Mouse (Mus musculus) neural tube, embryonic 15.5 days (tissue): ENCODE measurements at regions not wholly inside any gene's neighbourhood (a gene's known extent, or its start where the extent isn't known, plus 50 kb on each side); places are given as distances from the start of the nearest gene placed in this dataset. TPM values are rescaled to one million over a fixed set of nuclear protein-coding genes. Genes with fewer than 3 reads are reported as not detected.

Experiments
- ATAC-seq: fragments of 200-750 bp; cut with Nextera tagmentation; 2 replicates; pipeline ENCODE4 v1.8.0; 2017; ENCODE audit warnings: mild to moderate bottlenecking, moderate TSS enrichment, moderate library complexity; ENCODE audit not compliant: low FRiP score
- H3K27ac ChIP-seq: fragments of 300-500 bp; sonication (generic); replicated peaks from 2 replicates; pipeline ENCODE4 v1.5.1; 2015; ENCODE audit warnings: mild to moderate bottlenecking, inconsistent platforms
- H3K27me3 ChIP-seq: fragments of 300-500 bp; sonication (generic); replicated peaks from 2 replicates; pipeline ENCODE4 v1.6.1; 2015; ENCODE audit warnings: inconsistent platforms
- H3K36me3 ChIP-seq: fragments of 300-500 bp; sonication (generic); 2 replicates; pipeline ENCODE4 v1.6.1; 2015; ENCODE audit warnings: inconsistent platforms
- H3K4me1 ChIP-seq: fragments of 300-500 bp; sonication (generic); 2 replicates; pipeline ENCODE4 v1.6.1; 2015; ENCODE audit warnings: inconsistent platforms
- H3K4me2 ChIP-seq: fragments of 300-500 bp; sonication (generic); 2 replicates; pipeline ENCODE4 v1.6.1; 2015; ENCODE audit warnings: inconsistent platforms, mild to moderate bottlenecking, moderate library complexity
- H3K4me3 ChIP-seq: fragments of 300-500 bp; sonication (generic); replicated peaks from 2 replicates; pipeline ENCODE4 v1.5.1; 2015; ENCODE audit warnings: mild to moderate bottlenecking, inconsistent platforms
- H3K9ac ChIP-seq: fragments of 300-500 bp; sonication (generic); replicated peaks from 2 replicates; pipeline ENCODE4 v1.6.1; 2015; ENCODE audit warnings: mild to moderate bottlenecking, inconsistent platforms
- H3K9me3 ChIP-seq: fragments of 300-500 bp; sonication (generic); replicated peaks from 2 replicates; pipeline ENCODE4 v1.6.1; 2016; ENCODE audit warnings: inconsistent platforms
- WGBS: fragments of 180-500 bp; shearing (Covaris S2); methylation state at CpG from one replicate; pipeline ENCODE4 v1.1.7; 2015; ENCODE audit warnings: mixed read lengths; 5-methylcytosine and 5-hydroxymethylcytosine counted together
- microRNA counts: library from miRNA; unstranded; fragments of <30 nt; microRNA quantifications from one replicate; lab custom pipeline; 2016
- microRNA-seq: library from miRNA; unstranded; fragments of <30 nt; microRNA quantifications from one replicate; pipeline ENCODE4, GENCODE M21; 2017

DNA sequence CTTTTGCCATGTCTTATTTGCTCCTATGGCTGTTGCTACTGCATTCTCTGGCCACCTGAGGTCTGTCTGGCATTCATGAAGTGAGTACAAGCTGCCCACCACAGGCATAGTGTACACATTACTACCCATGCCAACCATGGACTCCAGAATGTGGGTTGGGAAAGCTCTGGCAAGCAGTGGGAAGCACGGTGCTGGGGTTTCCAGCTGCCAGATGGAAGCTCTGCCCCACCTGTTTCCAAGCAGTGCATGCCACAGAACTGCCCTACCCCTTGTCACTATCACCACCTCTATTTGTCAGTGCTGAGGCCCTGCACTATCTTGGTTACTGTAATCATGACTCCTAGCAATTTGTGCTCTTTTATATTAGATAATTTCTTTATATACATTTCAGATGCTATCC, 494.4 kb upstream of the Ndn start:
- Histone ChIP-seq H3K27me3 (no peaks in the 10 kb centered on the region), H3K9me3 (0 out of 2 replicates have a peak, but pooled peaks cover 4% of the 10 kb centered on the region), H3K36me3 (no peaks in the 10 kb centered on the region), H3K4me1 (no peaks in the 10 kb centered on the region), H3K4me3 (no peak overlapping the region), H3K4me2 (no peak overlapping the region), H3K9ac (no peak overlapping the region), H3K27ac (no peak overlapping the region)
- no peak for ATAC-seq
- WGBS, result 81% methylated on average over 1 of the region's 1 CpGs

DNA sequence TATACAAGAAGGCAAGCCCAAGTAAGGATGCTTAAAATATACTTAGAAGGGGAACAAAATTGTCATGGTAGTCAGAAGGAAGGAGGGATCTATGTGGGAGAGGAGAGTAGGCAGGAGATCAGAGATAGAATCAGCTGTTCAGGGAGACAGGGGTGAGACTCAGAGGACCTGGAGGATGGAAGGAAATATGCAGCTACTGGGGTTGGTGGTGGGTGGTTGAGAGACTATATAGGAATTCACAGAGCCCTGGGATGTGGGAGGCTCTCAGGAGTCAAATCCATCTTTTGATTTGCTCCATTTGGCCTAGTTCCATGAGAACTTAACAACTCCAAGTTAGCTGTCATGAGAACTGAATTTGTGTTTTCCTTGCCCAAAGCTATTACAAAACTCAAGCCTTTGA, 481.9 kb upstream of the Ndn start:
- Histone ChIP-seq H3K36me3 (no peaks in the 10 kb centered on the region), H3K9ac (no peak overlapping the region), H3K4me3 (no peak overlapping the region), H3K4me2 (no peak overlapping the region), H3K27ac (no peak overlapping the region), H3K27me3 (no peaks in the 10 kb centered on the region), H3K4me1 (no peaks in the 10 kb centered on the region), H3K9me3 (no peaks in the 10 kb centered on the region)
- ATAC-seq, result no peak

DNA sequence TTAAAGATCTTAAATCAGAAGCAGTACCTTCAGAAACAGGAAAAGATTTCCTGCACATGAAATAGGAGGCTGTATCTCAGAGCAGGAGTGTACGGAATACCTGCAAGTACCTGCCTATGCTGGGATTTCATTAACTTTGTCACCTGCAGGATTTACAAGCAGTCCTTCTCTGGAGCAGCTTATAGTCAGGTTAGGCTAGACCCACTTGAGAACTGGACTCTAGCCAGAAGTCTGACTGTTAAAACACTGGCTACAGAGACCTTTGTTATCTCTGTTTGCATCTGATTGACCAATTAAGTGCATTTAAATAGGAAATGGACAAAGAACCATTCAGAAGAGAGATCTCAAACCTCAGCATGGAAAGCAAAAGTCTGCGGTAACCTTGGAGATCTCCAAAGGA, 480.0 kb upstream of the Ndn start:
- no peak overlapping the region for H3K9ac ChIP-seq
- no peaks in the 10 kb centered on the region for H3K27me3 ChIP-seq
- H3K4me1 ChIP-seq, result no peaks in the 10 kb centered on the region
- no peaks in the 10 kb centered on the region for H3K9me3 ChIP-seq
- H3K4me2 ChIP-seq, result no peak overlapping the region
- H3K27ac ChIP-seq, result no peak overlapping the region
- WGBS, result 73% methylated on average over 2 of the region's 2 CpGs
- ATAC-seq, result no peak
- no peaks in the 10 kb centered on the region for H3K36me3 ChIP-seq
- no peak overlapping the region for H3K4me3 ChIP-seq

DNA sequence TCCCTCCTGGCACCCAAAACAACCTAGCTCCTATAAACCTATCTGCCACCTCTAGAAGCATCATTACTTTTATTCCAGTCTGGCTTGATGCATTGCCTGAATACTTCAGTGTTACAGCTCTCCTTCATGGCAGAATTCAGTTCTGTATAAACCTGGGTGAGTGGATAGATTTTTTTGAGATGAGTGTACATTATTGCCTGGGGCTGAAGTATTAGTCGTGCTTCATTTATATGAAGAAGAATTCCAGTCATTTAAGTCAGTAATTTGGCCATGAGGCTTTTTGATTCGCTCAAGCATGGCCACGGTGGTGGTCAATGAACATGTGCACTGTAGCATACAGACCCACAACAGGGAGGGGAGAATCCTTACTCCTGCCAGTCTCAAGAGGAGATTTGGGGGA, 470.1 kb upstream of the Ndn start:
- Histone ChIP-seq H3K9ac (no peak overlapping the region), H3K4me3 (no peak overlapping the region), H3K27me3 (no peaks in the 10 kb centered on the region), H3K4me2 (no peak overlapping the region), H3K4me1 (peaks cover 7% of the 10 kb centered on the region), H3K36me3 (no peaks in the 10 kb centered on the region; the same call in 1 of the 2 replicates), H3K9me3 (no peaks in the 10 kb centered on the region), H3K27ac (no peak overlapping the region)
- no peak for ATAC-seq
- WGBS, result 69% methylated on average over 3 of the region's 3 CpGs

DNA sequence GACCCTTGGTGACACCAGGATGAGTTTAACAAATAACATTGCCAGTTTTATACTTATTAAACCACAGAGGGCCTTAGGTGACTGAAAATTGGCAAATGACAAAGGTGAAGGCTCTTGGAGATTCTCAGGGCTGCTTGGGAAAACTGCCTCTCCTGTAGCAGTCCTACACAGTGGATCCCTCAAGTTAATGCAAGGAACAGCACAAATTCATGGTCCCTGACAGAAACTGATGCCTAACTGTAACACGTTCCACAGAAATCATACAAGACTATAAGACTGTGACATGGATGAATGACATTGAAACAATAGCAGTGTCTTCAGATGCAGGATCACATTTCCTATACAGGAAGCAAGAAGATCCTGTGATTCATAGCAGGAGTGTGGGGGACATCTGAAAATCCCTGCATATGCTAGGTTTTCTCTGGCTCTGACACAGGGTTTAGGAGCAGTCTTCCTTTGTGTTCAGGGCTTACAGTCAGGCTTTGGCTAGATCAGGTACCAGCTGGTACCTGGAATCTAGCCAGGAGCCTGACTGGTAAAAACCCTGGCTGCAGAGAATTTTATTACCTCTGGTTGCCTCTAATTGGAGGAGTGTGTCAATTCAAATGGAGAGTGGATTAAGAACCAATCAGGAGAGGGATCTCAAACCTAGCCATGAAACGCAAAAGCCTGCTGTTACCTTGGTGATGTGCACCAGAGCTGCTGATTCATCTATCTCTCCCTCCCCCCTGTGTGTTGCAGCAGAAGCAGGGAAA, 468.9 kb upstream of the Ndn start:
- peak overlapping the region; percentile 40 for H3K4me2 ChIP-seq
- peak; percentile 97 for ATAC-seq
- H3K9ac ChIP-seq, result no peak overlapping the region
- H3K9me3 ChIP-seq, result no peaks in the 10 kb centered on the region
- no peaks in the 10 kb centered on the region; the same call in 1 of the 2 replicates for H3K36me3 ChIP-seq
- no peak overlapping the region for H3K4me3 ChIP-seq
- peaks cover 7% of the 10 kb centered on the region for H3K4me1 ChIP-seq
- no peaks in the 10 kb centered on the region for H3K27me3 ChIP-seq
- 37% methylated on average over 2 of the region's 2 CpGs for WGBS
- peak overlapping the region; percentile 77 for H3K27ac ChIP-seq

DNA sequence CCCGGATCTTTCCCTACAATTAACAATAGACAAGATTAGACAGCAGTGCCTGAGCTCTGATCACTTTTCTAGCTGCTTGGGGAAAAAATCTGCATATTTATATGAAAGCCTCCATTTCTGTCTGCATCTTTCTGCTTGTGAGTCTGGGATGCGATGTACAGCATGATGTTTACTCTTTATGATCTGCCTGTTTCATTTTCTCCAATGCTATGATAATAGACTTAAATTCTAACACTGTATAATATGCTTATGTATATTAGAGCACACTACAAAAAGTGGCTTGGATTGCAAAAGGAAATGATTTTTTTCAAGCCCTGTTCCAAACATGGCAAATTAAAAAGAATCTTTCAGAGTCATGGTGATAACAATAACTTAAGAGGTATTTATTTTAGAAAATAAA, 468.3 kb upstream of the Ndn start:
- ATAC-seq, result peak; percentile 26; the same call in 1 of the 2 replicates
- peak overlapping the region; percentile 40 for H3K4me2 ChIP-seq
- H3K4me3 ChIP-seq, result no peak overlapping the region
- no peak overlapping the region for H3K9ac ChIP-seq
- H3K27me3 ChIP-seq, result no peaks in the 10 kb centered on the region
- 48% methylated on average over 2 of the region's 2 CpGs for WGBS
- H3K9me3 ChIP-seq, result no peaks in the 10 kb centered on the region
- H3K27ac ChIP-seq, result peak overlapping the region; percentile 77
- peaks cover 7% of the 10 kb centered on the region for H3K4me1 ChIP-seq
- H3K36me3 ChIP-seq, result no peaks in the 10 kb centered on the region; the same call in 1 of the 2 replicates

DNA sequence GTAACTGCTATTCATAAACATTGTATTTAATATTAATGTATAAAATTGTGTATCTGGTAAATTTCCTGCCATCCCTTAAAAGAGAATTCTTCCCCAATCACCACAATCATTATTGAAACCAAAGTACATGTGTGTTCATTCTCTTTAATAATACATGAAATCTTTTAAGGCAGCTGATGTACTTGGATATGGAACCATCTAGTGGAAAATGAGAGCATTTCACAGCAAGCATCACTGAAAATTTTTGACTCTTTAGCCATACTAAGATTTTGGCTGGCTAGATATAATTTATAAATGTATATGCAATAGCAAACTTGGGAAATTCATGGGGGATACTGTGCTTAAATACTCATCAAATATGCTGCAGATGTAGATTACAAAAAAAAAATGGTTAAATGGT, 467.8 kb upstream of the Ndn start:
- Histone ChIP-seq H3K27ac (no peak overlapping the region), H3K9ac (no peak overlapping the region), H3K4me1 (peaks cover 7% of the 10 kb centered on the region), H3K36me3 (peaks cover 2% of the 10 kb centered on the region; the same call in 1 of the 2 replicates), H3K9me3 (no peaks in the 10 kb centered on the region), H3K4me2 (no peak overlapping the region), H3K4me3 (no peak overlapping the region), H3K27me3 (no peaks in the 10 kb centered on the region)
- no peak for ATAC-seq

MicroRNA genes in the stretch of these regions (microRNA counts, 519-probe panel; counts per million panel counts)
- 2,496 counts per million, percentile 58 among the panel's probes with 10 or more counts for microRNA mmu-miR-344 (lab: Ali Mortazavi, UCI)

Small RNAs in the stretch of these regions (microRNA-seq; reads per million reads assigned to microRNA genes)
- not detected for gene Gm22466
- not detected for gene Gm23490
- gene Gm23873, result 6.1 reads per million, percentile 21 among the genes with 10 or more reads in this experiment
- gene Gm23917, result not detected
- gene Gm23962, result not detected
- not detected for gene Gm25533
- gene Mir344, result not detected
- 5.4 reads per million, percentile 20 among the genes with 10 or more reads in this experiment for gene Mir344b
- gene Mir344c, result 5.7 reads per million, percentile 21 among the genes with 10 or more reads in this experiment
- not detected for gene Mir344d-1
- not detected for gene Mir344d-2
- gene Mir344d-3, result 1.7 reads per million, percentile 2 among the genes with 10 or more reads in this experiment
- 5.0 reads per million, percentile 19 among the genes with 10 or more reads in this experiment for gene Mir344e
- gene Mir344h-1, result not detected
- gene Mir344h-2, result not detected
